32 mouse cellular contexts compared by ENCODE assay signal in the genomic region with DNA sequence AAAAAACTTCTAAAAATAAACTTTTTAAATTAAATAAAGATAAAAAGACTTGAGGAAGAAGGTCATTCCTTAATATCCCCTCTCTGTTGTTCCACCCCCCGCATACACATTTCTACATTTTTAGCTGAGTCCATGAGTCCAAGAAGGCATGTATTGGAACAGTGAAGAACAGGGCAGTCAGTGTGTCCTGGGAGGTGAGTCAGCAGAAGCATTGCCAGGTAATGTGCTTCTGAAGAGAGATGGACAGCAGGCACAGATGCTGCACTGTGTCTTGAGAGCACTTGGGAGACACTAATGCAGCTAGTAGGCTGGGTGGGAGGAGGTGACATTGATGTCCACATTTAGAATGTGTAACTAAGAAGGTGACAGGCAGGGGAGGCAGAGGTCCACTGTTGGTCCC. TPM values are rescaled to one million over a fixed set of nuclear protein-coding genes. Genes with fewer than 3 reads are reported as not detected.
A peak's percentile ranks its signal among the peaks of the same experiment; 100 is the strongest.
DNase-seq lines count a peak whose midpoint lies in the region; TF ChIP-seq lines count a peak whose summit lies in the region.
"Had no signal": no experiment of that assay in that cellular context is flagged by ENCODE, and none has a peak within 500 bp of the region (broad histone marks: within the 10 kb centered on the region; RNA-seq: fewer than 3 reads in every experiment).

No protein-coding gene starts in this region.

- TF ChIP-seq EP300 in MEL (IDR thresholded peaks at IDR 0.05; ENCODE audit: low read depth in 1 of 2, low read length in 2 of 2): no peak

- 87% methylated on average over 1 of the region's 1 CpGs for WGBS in liver, adult 2 months
- 92% methylated on average over 1 of the region's 1 CpGs for WGBS in lung, adult 2 months

- no peaks in the 10 kb centered on the region for H3K9me3 ChIP-seq in MEL (replicated peaks; ENCODE audit: insufficient read depth, low read length)
- H3K9me3 ChIP-seq: forebrain, embryonic 10.5 days; forebrain, embryonic 13.5 days; hindbrain, embryonic 12.5 days; hindbrain, embryonic 15.5 days had no signal

- H3K27me3 ChIP-seq in liver, adult 2 months (ENCODE audit: control insufficient read depth, insufficient read depth, low read length): no peaks in the 10 kb centered on the region
- H3K27me3 ChIP-seq in MEL (ENCODE audit: control insufficient read depth in 1 of 2, insufficient read depth in 2 of 2, low read length in 2 of 2): no peaks in the 10 kb centered on the region
- H3K27me3 ChIP-seq: forebrain, embryonic 13.5 days; hindbrain, embryonic 12.5 days; hindbrain, embryonic 15.5 days; Patski had no signal

- TF ChIP-seq POLR2A in liver, adult 2 months (IDR thresholded peaks at IDR 0.05; ENCODE audit: extremely low read depth, insufficient read depth, low read length): no peak
- no peak for TF ChIP-seq POLR2A in MEL (IDR thresholded peaks at IDR 0.05; ENCODE audit: control insufficient read depth in 1 of 2, insufficient read depth in 1 of 2, low read depth in 1 of 2, low read length in 2 of 2, poor library complexity in 1 of 2)
- no peak for TF ChIP-seq POLR2A in lung, adult 2 months (IDR thresholded peaks at IDR 0.05; ENCODE audit: borderline replicate concordance, extremely low read depth, low read depth, low read length)

- TF ChIP-seq RAD21 in MEL (IDR thresholded peaks at IDR 0.05; ENCODE audit: low read depth, low read length): no peak

- no peak overlapping the region for H3K9ac ChIP-seq in liver, adult 2 months (ENCODE audit: low read depth, low read length)
- H3K9ac ChIP-seq in MEL (ENCODE audit: control insufficient read depth, low read depth, low read length, poor library complexity, severe bottlenecking): no peak overlapping the region
- H3K9ac ChIP-seq: forebrain, embryonic 13.5 days; forebrain, postnatal 0 days; hindbrain, embryonic 12.5 days; hindbrain, embryonic 15.5 days had no signal

- peak; percentile 18 for DNase-seq in gastrocnemius, postnatal 25 days
- no peak for DNase-seq in gastrocnemius, postnatal 36 days
- DNase-seq in liver, adult 2 months (ENCODE audit: extremely low read depth, low read depth, low spot score): peak; percentile 46
- no peak for DNase-seq in liver
- peak; percentile 37 for DNase-seq in 3T3-L1 (ENCODE audit: low read depth, low spot score)
- DNase-seq in MEL (ENCODE audit: low read depth, low spot score): no peak
- no peak for DNase-seq in lung, adult 2 months
- DNase-seq: adrenal gland, postnatal 10 days; adrenal gland, postnatal 36 days; cerebellum, adult 18-20 months; cerebellum, adult 9-10 months; cerebellum, postnatal 14 days; forebrain, postnatal 0 days; gastrocnemius, postnatal 10 days; heart, adult 11 months had no signal

- H3K4me1 ChIP-seq in liver, adult 2 months (ENCODE audit: control insufficient read depth, insufficient read depth, low read length): peaks cover 24% of the 10 kb centered on the region
- H3K4me1 ChIP-seq in MEL (ENCODE audit: control insufficient read depth in 1 of 2, insufficient read depth in 2 of 2, low read length in 2 of 2): peaks cover 9 to 17% of the 10 kb centered on the region in 2 experiments
- H3K4me1 ChIP-seq in lung, adult 2 months (ENCODE audit: control insufficient read depth, insufficient read depth, low read length): peaks cover 9% of the 10 kb centered on the region
- H3K4me1 ChIP-seq: forebrain, embryonic 10.5 days; forebrain, embryonic 13.5 days; hindbrain, embryonic 12.5 days had no signal

- peaks cover 12% of the 10 kb centered on the region; the same call in 1 of the 2 replicates for H3K79me2 ChIP-seq in liver, adult 2 months (ENCODE audit: control insufficient read depth, insufficient read depth, low read length)
- H3K79me2 ChIP-seq in MEL (ENCODE audit: control insufficient read depth, insufficient read depth, low read length, poor library complexity): peaks cover 8% of the 10 kb centered on the region

- peaks cover 5% of the 10 kb centered on the region for H3K36me3 ChIP-seq in liver, adult 2 months (ENCODE audit: control insufficient read depth, insufficient read depth, low read length)
- H3K36me3 ChIP-seq in MEL (ENCODE audit: control insufficient read depth in 1 of 2, insufficient read depth in 2 of 2, low read length in 2 of 2): peaks cover 3 to 24% of the 10 kb centered on the region in 2 experiments; a peak in 3 of 4 replicates

- H3K4me3 ChIP-seq in liver, adult 2 months (ENCODE audit: insufficient read depth, low read depth, low read length): no peak overlapping the region
- no peak overlapping the region for H3K4me3 ChIP-seq in MEL (ENCODE audit: control insufficient read depth in 1 of 2, insufficient read depth in 1 of 2, low read depth in 2 of 2, low read length in 2 of 2)
- H3K4me3 ChIP-seq in lung, adult 2 months (replicated peaks; ENCODE audit: extremely low read depth, low read depth, low read length): no peak overlapping the region
- H3K4me3 ChIP-seq: forebrain, embryonic 10.5 days; forebrain, embryonic 13.5 days; hindbrain, embryonic 12.5 days; hindbrain, embryonic 15.5 days had no signal

- intact Hi-C loops in gastrocnemius, postnatal 36 days (cut with DNase I): no loop called here

- no peak for TF ChIP-seq CTCF in liver, adult 2 months (IDR thresholded peaks at IDR 0.05; ENCODE audit: low read depth, low read length)
- no peak for TF ChIP-seq CTCF in MEL (IDR thresholded peaks at IDR 0.05 in 2 of 3, conservative IDR thresholded peaks at IDR 0.05 in 1 of 3; ENCODE audit: control insufficient read depth in 1 of 3, insufficient read depth in 1 of 3, low read depth in 2 of 3, low read length in 3 of 3, poor library complexity in 1 of 3, severe bottlenecking in 1 of 3)
- no peak for TF ChIP-seq CTCF in lung, adult 2 months (IDR thresholded peaks at IDR 0.05; ENCODE audit: insufficient read depth, low read length)

- H3K27ac ChIP-seq in liver, adult 2 months (replicated peaks; ENCODE audit: insufficient read depth, low read depth, low read length): no peak overlapping the region
- no peak overlapping the region for H3K27ac ChIP-seq in MEL (ENCODE audit: control insufficient read depth, low read depth, low read length)
- H3K27ac ChIP-seq: forebrain, embryonic 10.5 days; forebrain, embryonic 13.5 days; hindbrain, embryonic 12.5 days; hindbrain, embryonic 15.5 days had no signal

TF ChIP-seq in MEL, 35 proteins besides CTCF, POLR2A, EP300 and RAD21:
- TF ChIP-seq MEF2A (IDR thresholded peaks at IDR 0.05; ENCODE audit: extremely low read depth, insufficient replicate concordance, low read depth, low read length, poor library complexity, severe bottlenecking) (no peak), ZC3H11A (IDR thresholded peaks at IDR 0.05; ENCODE audit: low read depth, low read length) (no peak), MXI1 (IDR thresholded peaks at IDR 0.05; ENCODE audit: low read depth, low read length) (0 out of 2 replicates have a peak, but pooled peaks have one; percentile 5)
TF ChIP-seq in MEL: peak in this region for 1.

RNA-seq across cellular contexts. Expression of gene Pcyt1a, which starts 6.5 kb away (rescaled TPM):
- 100 to 1,000 TPM in 1 of 2 experiments, 10 to 100 TPM in 1; 95.5 to 104 TPM for total RNA-seq in gastrocnemius, postnatal 25 days (2021)
- total RNA-seq in gastrocnemius, postnatal 36 days (2021): 100 to 1,000 TPM; 105 to 121 TPM
- total RNA-seq in liver, adult 2 months (2014; rRNA removed): 56.1 and 56.6 TPM in 2 replicates
- 28.6 and 39.1 TPM in 2 replicates for polyA plus RNA-seq in liver, adult 2 months (2012; rRNA removed)
- total RNA-seq in MEL (2012; rRNA removed): 32.3 and 36.9 TPM in 2 replicates
- polyA plus RNA-seq in MEL (2012; ENCODE audit: insufficient read depth in 1 of 2, insufficient read length in 2 of 2, low read depth in 1 of 2, low replicate concordance in 2 of 2, missing spikeins in 1 of 2): 10 to 100 TPM in 1 of 2 experiments, not detected in 1; 53.7 TPM
- polyA plus RNA-seq in lung, adult 2 months (2012; rRNA removed): 37.0 and 55.2 TPM in 2 replicates

RNA-seq across cellular contexts. Expression of gene Tctex1d2, which starts 17.8 kb away (rescaled TPM):
- total RNA-seq in gastrocnemius, postnatal 25 days (2021): 1 to 10 TPM; 4.1 to 4.3 TPM
- 1 to 10 TPM; 3.3 to 4.8 TPM for total RNA-seq in gastrocnemius, postnatal 36 days (2021)
- 1.4 and 2.2 TPM in 2 replicates for total RNA-seq in liver, adult 2 months (2014; rRNA removed)
- 1.7 and 2.1 TPM in 2 replicates for polyA plus RNA-seq in liver, adult 2 months (2012; rRNA removed)
- 13.0 and 14.7 TPM in 2 replicates for total RNA-seq in MEL (2012; rRNA removed)
- 100 to 1,000 TPM in 1 of 2 experiments, 10 to 100 TPM in 1; 23.7 to 239 TPM for polyA plus RNA-seq in MEL (2012; ENCODE audit: insufficient read depth in 1 of 2, insufficient read length in 2 of 2, low read depth in 1 of 2, low replicate concordance in 2 of 2, missing spikeins in 1 of 2)
- 3.3 and 5.5 TPM in 2 replicates for polyA plus RNA-seq in lung, adult 2 months (2012; rRNA removed)

RNA-seq across cellular contexts. Expression of gene Tm4sf19, which starts 37.0 kb away (rescaled TPM):
- total RNA-seq in gastrocnemius, postnatal 25 days (2021): not detected
- not detected for total RNA-seq in gastrocnemius, postnatal 36 days (2021)
- total RNA-seq in liver, adult 2 months (2014; rRNA removed): not detected in 2 replicates
- polyA plus RNA-seq in liver, adult 2 months (2012; rRNA removed): not detected in 2 replicates
- not detected in 2 replicates for total RNA-seq in MEL (2012; rRNA removed)
- polyA plus RNA-seq in MEL (2012; ENCODE audit: insufficient read depth in 1 of 2, insufficient read length in 2 of 2, low read depth in 1 of 2, low replicate concordance in 2 of 2, missing spikeins in 1 of 2): under 1 TPM in 1 of 2 experiments, not detected in 1; 0.06 TPM
- polyA plus RNA-seq in lung, adult 2 months (2012; rRNA removed): 0.29 TPM in 1 of 2 replicates, not detected in the other
- total RNA-seq: ES-E14; heart, adult 8-10 months; heart, postnatal 25 days; hematopoietic stem cell, adult 5-6 weeks had no signal
- polyA plus RNA-seq: forebrain, embryonic 10.5 days; forebrain, embryonic 13.5 days; forebrain, postnatal 0 days; frontal cortex, adult 2 months; heart, embryonic 11.5 days; heart, embryonic 14.5 days; heart, postnatal 0 days; hindbrain, embryonic 12.5 days; hindbrain, embryonic 15.5 days; intestine, embryonic 14.5 days; Patski had no signal

RNA-seq across cellular contexts. Expression of gene Slc51a, which starts 50.4 kb away (rescaled TPM):
- total RNA-seq in gastrocnemius, postnatal 25 days (2021): not detected
- not detected for total RNA-seq in gastrocnemius, postnatal 36 days (2021)
- total RNA-seq in liver, adult 2 months (2014; rRNA removed): not detected in 2 replicates
- polyA plus RNA-seq in liver, adult 2 months (2012; rRNA removed): 0.06 TPM in 1 of 2 replicates, not detected in the other
- total RNA-seq in MEL (2012; rRNA removed): 3.3 and 4.6 TPM in 2 replicates
- polyA plus RNA-seq in MEL (2012; ENCODE audit: insufficient read depth in 1 of 2, insufficient read length in 2 of 2, low read depth in 1 of 2, low replicate concordance in 2 of 2, missing spikeins in 1 of 2): 10 to 100 TPM in 1 of 2 experiments, not detected in 1; 14.5 TPM
- 0.11 and 0.17 TPM in 2 replicates for polyA plus RNA-seq in lung, adult 2 months (2012; rRNA removed)
- total RNA-seq: adrenal gland, adult 18-20 months; adrenal gland, postnatal 10 days; forebrain, postnatal 0 days; gastrocnemius, postnatal 10 days had no signal
- polyA plus RNA-seq: frontal cortex, adult 2 months had no signal

RNA-seq across cellular contexts. Expression of gene Zdhhc19, which starts 58.8 kb away (rescaled TPM):
- total RNA-seq in gastrocnemius, postnatal 25 days (2021): not detected
- total RNA-seq in gastrocnemius, postnatal 36 days (2021): not detected
- total RNA-seq in liver, adult 2 months (2014; rRNA removed): not detected in 2 replicates
- polyA plus RNA-seq in liver, adult 2 months (2012; rRNA removed): not detected in 2 replicates
- 0.58 TPM in 1 of 2 replicates, not detected in the other for total RNA-seq in MEL (2012; rRNA removed)
- polyA plus RNA-seq in MEL (2012; ENCODE audit: insufficient read depth in 1 of 2, insufficient read length in 2 of 2, low read depth in 1 of 2, low replicate concordance in 2 of 2, missing spikeins in 1 of 2): 1 to 10 TPM in 1 of 2 experiments, not detected in 1; 1.4 TPM
- polyA plus RNA-seq in lung, adult 2 months (2012; rRNA removed): not detected in 2 replicates
- total RNA-seq: adrenal gland, adult 18-20 months; adrenal gland, postnatal 10 days; adrenal gland, postnatal 36 days; ES-E14; forebrain, postnatal 0 days; gastrocnemius, postnatal 10 days; heart, adult 8-10 months; heart, postnatal 25 days; hematopoietic stem cell, adult 5-6 weeks had no signal
- polyA plus RNA-seq: embryonic facial prominence, embryonic 11.5 days; embryonic facial prominence, embryonic 14.5 days; forebrain, embryonic 10.5 days; forebrain, embryonic 13.5 days; forebrain, postnatal 0 days; frontal cortex, adult 2 months; heart, embryonic 14.5 days; heart, postnatal 0 days; hindbrain, embryonic 12.5 days; Patski had no signal

Comparison
In these comparisons a context has a peak if more than half of its experiments do, and no peak if none do; other contexts are left out.
1. DNase-seq: peak in gastrocnemius, postnatal 25 days (single experiment), liver, adult 2 months (single experiment) and 3T3-L1 (single experiment); none in gastrocnemius, postnatal 36 days (0 of 2), liver (single experiment), MEL (single experiment) and lung, adult 2 months (single experiment).